Mouse (Mus musculus) testis, postnatal 14 days (tissue): Measurements from ENCODE around the gene Ccdc190.
A peak's percentile ranks its signal among the peaks of the same experiment; 100 is the strongest.

Experiments used
- DNase-seq: peaks from one replicate; pipeline ENCODE4 v3.0.0; 2021; ENCODE audit warnings: low spot score

Ccdc190 gene

GRCm38 (mm10) chr1:169934005-169934725, 5.7 kb downstream of the Ccdc190 start:
- no peak for DNase-seq

GRCm38 (mm10) chr1:169939345-169939744, 10.9 kb downstream of the Ccdc190 start:
- DNase-seq = no peak

DNA sequence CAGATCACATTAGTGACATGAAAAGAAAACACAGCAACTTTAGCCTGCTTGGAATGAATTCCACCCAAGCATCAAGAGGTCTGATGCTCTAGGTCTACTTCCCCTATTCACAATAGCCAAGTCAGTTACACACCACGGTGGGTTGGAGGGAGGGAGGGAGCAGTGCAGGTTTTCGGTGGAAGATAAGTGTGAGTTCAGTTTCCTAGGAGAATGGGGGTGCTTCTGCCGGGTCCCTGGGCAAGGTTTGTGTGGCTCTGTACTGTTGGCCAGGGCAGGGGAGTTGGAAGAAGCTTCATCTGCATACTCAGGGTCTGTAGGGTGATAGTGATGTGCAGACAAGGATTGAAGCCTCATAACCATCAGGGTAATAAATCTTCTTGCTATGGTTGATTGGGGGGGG, 17.6 kb downstream of the Ccdc190 start:
- DNase-seq = no peak

- DNase-seq = no peak
These were observed 19.2 kb downstream of the Ccdc190 start for GRCm38 (mm10) chr1:169947654-169948053.

- no peak for DNase-seq
These were observed 19.8 kb downstream of the Ccdc190 start for GRCm38 (mm10) chr1:169948280-169948679.

GRCm38 (mm10) chr1:169948866-169949265, 20.4 kb downstream of the Ccdc190 start:
- DNase-seq = no peak

DNA sequence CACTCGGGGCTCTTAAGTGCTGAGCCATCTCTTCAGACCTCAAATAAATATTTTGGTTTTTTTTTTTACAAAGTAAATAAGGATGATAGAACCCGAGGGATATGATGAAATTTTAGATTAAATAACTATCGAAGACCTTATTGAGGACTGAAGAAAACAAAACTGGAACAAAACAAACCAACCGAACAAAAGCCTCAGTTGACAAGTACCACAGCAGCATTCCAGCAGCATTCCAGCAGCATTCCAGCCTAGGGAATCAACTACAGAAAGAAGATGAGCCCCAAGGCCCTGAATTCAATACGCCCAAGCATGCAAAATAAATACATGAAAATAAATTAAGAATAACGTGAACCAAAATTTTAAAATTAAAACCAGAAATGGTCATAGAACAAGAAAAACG, 21.5 kb downstream of the Ccdc190 start:
- no peak for DNase-seq

- DNase-seq = no peak
These were observed 22.2 kb downstream of the Ccdc190 start for GRCm38 (mm10) chr1:169950651-169951050.

DNA sequence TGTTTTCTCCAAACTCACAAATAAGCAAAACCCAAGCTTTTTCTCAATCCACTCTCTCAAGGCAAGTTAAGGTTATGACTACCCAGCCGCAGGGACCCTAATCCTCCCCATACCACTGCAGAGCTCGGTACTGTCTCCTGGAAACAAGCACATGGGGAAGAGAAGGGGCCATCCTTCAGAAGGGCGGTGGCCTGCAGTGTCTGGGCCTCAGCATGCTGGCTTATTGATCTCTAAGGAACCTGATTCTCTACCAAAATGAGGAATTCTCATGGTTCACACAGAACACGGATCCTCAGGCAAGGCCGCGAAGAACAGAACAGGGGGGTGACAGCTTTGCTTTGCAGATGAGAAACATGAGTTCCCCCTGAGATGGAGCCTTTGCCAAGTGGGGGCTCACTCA, 23.1 kb downstream of the Ccdc190 start:
- no peak for DNase-seq

- no peak for DNase-seq
These were observed 24.2 kb downstream of the Ccdc190 start for GRCm38 (mm10) chr1:169952636-169953035.

DNA sequence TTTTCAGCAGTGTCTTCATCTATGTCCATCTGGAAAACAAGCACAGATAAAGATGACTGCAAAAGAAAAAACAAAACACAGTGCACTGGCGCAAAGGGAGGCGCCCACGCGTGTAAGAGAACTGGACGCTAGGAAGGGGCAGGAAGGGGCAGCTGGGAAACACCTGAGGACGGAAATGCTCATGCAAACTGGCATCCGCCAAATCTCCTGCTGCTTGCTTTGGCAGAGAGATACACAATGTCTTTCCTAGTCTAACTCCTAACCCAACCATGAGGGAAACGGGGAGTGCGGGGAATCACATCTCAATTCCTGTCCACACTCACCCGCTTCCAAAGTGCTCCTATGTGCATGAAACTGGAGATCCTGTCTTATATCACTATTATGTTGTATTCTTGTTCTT, 24.7 kb downstream of the Ccdc190 start:
- DNase-seq = no peak

GRCm38 (mm10) chr1:169968792-169969515, 40.5 kb downstream of the Ccdc190 start, which contains the start of gene Hsd17b7:
Gene Hsd17b7, minus strand, starts transcription at chr1:169969241.
- DNase-seq = peak; percentile 99

GRCm38 (mm10) chr1:169969516-169969886, 41.1 kb downstream of the Ccdc190 start:
- no peak for DNase-seq

GRCm38 (mm10) chr1:169970936-169971335, 42.5 kb downstream of the Ccdc190 start:
- DNase-seq = no peak

DNA sequence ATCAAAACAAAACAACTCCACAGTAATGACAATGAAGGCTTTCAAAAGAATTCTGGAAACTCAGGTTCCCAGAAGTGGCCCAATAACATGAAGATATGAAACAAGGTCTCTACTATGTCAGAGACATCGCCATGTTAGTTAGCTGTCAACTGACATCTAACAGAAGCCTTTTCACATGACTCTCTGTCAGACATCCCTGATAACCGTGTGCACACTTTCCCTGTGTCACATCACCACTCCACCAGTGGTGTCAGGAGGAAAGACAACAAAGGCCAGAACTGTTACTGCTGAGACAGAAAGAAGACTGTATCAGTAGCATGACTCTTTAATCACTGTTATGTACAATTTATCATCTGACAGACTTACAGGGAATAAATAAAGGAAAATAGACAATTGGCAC, 43.5 kb downstream of the Ccdc190 start:
- DNase-seq = no peak

DNA sequence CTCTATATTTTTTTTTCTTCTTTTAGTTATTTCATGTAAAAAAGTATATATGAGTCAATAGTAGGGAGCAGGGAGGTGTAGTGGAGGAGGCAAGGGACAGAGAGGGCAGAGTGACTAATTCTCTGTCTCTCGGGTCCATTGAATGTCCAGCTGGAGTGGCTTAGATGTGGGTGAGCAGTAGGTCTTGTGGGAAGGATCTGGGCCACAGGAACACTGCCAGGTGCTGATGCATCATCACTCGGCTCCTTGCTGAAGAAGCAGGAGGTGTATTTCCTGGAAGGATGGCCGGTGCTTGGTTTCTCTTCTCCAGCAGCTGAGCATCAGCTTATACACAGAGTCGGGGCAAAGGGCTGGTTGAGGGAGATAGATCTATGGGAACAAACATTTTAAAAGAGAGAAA, 49.2 kb downstream of the Ccdc190 start:
- no peak for DNase-seq
